Mouse (Mus musculus) embryo, embryonic 10.5 days (tissue): ENCODE results near the gene Trit1.
"Not testable (repeated sequence)": the region's sequence is repeated elsewhere in the genome, so short reads cannot be mapped to it uniquely, and the experiment has no call there.

ENCODE experiments used
- DNase-seq: peaks from one replicate; pipeline ENCODE4 v3.0.0-alpha.2; 2015; ENCODE audit warnings: low spot score

The Trit1 gene

DNA sequence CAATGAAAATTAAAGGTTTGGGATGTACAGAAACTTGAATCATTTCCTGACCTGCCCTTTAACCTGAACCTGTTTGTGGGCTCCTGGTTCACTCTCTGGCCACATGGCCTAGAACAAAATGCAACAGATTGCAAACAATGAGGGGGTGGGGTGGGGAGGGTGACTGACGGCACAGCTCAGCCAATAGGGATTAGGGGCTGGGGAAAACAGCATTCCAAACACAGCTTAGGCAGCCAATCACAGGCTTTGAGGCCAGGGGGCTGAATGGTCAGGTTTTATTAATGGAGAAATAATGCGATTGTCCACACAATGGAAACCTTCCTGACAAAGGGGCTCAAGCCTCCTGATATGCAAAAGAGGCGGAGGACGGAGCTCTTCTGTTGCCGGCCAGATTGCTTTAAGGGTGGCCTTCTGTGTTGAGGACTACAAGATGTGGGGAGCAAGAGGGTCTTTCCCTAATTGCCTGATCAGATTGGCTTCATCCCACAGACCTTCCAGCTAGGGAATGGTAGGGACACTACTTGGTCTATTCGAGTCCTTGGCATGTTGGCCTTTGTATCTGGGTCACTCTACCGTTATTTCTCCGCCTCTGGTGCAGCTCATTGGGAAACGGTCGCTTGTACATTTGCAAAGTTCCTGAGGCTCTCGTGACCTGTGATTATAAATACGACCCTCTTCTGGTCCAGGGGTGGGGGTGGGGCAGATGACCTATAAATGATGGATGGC, 17.7 kb upstream of the Trit1 start:
- peak; percentile 94 for DNase-seq

DNA sequence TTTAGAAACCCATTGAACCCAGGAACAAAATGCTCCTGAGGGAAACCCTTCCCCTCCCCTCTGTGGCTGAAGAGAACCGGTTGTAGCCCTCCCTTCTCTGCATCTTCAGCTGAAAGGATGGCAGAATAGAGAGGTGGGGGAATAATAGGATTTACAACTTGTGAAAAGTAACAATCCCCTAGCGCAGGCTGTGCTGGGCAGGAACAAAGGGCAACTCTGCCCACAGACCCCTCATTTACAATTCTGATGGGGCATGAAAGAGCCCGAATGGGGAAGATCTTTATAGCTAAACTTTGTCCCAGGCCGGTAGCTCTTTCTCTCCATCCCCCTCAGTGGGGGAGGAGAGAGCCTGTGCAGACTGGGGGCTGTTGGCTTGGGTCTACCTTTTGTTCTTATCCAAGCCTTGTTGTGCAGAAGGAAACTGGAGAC, 17.1 kb upstream of the Trit1 start:
- DNase-seq: peak; percentile 86

DNA sequence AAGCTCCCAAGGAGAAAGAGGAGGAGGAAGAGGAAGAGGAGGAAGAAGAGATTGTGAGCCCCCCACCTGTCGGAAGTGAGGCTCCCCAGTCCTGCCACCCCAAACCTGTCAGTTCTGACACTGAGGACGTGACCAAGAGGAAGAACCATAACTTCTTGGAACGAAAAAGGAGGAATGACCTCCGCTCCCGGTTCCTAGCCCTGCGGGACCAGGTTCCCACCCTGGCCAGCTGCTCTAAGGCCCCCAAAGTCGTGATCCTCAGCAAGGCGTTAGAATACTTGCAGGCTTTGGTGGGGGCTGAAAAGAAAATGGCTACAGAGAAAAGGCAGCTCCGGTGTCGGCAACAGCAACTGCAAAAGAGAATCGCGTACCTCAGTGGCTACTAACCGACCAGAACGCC, 16.3 kb upstream of the Trit1 start:
- DNase-seq: no peak

DNA sequence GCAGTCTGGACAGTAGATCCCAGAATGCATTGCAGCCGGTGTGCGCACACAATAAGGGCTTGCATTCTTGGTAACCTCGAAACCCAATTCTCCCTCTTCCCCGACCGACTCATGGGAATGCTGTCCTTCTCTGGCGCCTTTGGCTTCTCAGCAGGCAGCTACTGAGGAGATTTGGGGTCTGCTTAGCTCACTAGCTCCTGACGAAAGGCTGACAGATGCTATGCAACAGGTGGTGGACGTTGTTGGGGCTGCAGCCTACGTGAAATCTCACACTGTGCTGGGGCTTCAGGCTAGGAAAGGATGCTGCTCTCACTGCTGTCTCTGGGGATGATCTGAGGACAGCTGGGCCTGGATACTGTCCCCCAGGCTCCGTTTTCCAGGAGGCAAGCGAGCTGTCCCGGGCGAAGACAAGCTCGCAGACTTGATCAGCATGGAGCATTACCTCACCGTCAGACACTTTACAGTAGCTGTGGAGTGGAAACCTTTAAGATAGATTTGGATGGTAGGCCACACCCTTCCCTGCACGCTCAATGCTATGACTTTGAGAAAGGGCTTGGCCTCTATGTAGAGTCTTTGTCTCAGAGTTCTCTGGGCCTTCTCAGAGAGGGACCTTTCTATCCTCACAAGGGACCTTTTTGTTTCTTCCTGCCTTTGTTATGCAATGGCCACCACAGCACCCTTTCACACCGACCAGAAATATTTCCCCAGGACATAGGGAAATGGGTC, 15.6 kb upstream of the Trit1 start:
- no peak for DNase-seq

DNA sequence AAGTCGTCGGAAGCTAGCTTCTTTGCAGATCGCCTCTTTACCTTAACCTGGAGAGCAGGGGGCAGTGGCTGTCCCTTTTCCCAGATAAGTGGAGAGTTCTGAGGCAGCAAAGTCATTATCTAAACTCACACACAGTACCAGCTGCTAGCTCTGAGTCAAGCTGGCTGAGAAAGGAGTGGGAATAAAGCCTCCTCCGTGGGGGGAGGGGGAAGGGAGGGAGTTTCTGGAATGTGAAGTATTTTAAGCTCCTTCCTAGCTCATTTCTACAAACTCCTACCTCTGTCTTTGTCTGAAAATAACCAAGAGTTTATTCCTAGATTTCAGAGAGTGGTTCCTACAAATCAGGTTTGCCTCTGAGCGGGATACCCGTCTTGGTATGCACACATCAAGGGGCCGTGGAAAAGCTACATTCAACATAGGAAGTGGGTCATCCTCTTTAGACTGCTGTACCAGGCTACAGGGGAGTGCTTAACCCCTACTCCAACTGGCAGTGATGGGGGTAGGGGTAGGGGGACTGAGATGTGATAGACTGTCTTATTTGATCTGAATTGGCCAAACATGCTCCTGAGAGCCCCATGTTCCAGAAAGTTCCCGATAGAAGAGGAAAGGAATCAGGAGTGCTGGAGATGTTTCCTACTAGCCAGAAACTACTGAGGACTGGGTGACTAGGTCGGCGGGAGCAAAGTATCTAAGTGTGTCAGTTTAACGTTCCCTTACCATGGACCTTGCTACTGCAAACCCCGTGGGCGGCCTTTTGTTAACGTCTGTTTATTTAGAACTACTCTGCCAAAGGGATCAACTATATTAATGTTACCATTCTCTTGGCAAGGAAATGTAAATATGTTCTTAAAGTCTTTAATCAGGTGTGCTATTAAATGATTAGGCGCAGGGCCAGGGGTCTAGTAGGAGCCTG, 11.1 kb upstream of the Trit1 start:
- peak; percentile 58 for DNase-seq

DNA sequence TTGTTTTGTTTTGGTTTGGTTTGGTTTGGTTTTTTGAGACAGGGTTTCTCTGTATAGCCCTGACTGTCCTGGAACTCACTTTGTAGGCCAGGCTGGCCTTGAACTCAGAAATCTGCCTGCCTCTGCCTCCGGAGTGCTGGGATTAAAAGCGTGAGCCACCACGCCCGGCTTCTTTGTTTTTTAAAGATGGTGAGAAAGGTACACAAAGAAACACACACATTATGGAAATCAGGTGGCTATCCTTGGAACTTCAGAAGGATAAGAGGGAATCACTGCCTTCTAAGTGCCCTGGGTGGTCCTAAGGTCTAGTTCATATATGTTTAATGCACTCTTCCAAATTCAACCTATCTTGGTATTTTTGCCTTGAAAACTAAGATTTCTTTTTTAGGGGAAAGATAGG, 3.9 kb upstream of the Trit1 start:
- not testable (repeated sequence) for DNase-seq

DNA sequence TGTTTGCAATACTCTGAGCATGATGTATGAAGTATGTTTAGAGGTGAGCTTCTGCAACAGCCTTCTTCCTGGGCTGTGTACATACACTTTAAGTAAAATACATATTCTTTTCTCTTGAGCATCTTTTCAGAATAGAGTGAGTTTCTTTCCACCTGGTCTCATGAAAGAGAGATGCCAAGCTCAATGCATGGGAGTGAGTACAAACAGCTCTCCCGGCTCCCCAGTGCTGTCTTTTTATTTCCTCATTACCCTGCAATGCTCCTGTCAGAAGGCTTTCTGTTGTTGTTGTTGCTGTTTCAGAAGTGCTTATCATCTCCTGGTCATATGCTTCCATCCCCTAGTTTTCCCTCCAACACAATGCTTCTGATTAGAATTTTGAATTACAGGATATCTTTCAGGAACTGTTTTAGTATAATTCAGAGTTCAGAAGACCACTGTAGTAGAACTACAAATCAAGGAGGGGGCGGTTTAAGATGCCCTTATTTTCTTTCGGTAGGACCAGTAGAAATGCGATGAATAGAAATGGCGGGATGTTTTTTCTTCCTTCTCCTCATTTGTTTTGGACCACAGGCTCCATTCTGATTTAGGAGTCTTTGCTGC, 3.0 kb upstream of the Trit1 start:
- DNase-seq: no peak

DNA sequence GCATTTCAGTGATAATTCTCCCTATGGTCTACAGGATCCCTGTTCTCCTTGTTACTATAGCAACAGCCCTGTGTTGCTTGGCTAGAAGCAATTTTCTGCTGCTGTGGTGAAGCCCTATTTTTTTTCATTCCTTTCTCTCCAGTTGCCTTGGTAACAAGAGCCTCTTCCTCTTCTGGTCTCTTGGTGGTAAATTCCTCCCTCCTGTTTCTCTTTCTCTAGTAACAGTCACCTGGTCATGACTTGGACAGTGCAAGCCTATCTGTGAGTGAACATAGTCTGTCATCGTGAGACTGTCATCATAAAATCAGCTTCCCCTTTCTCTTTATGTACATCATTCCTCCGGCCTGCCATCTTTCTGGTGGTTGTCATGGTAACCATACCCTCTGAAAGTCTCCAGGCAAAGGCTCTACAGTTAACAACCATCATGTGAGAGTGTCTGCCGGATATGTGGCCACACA, 2.4 kb upstream of the Trit1 start:
- DNase-seq: peak; percentile 87

DNA sequence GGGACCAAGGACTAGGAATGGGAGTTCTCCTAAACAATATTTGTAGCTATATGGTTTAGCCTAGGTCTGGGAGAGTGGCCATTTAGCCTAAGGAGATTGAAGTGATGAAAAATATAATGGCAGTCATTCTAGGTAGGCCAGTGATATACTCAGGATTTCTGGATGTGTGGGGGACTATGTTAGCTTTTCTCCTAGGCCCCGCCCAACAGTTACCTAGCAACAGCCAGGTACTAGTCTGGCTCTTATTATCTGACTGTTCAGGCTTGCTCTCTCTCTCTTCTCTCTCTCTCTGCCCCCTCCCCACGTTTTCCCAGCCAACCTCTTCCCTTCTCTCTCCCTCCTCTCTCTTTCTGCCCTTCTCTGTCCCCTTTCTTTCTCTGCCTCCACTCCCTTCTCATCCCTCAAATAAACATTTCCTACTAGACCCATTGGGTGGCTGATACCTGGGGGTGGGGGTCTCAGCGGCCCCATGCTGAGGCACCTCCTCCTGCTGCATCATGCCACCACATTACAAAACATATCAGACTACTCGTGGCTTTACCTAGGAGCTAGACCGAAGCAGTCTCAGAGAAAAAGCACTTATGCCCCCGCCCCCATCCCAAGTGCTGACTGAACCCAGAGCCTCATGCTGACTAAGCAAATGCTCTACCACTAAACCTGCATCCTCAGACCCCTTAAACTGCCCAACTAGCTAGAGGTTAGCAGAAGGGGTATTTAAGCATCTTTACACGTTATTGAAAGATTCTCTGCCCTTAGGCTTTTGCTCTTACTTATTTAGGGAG, 1.7 kb upstream of the Trit1 start:
- peak; percentile 45 for DNase-seq

DNA sequence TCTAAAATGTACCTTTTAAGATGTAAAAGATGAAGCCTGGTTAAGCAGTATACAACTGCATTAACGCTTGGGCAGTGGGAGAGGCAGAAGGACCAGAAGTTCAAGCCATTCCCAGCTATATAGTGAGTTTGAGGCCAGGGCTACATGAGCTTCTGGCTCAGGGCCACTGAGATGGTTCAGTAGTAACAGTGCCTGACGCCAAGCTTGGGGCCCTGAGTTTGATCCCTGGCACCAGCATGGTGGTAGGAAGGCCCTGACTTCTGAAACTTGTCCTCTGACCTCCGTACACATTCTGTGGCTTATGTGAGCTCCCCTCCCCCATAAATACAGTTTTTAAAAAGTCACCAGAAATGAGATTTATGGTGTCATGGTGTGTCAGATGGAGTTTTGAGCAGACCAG, 5.2 kb downstream of the Trit1 start:
- no peak for DNase-seq

DNA sequence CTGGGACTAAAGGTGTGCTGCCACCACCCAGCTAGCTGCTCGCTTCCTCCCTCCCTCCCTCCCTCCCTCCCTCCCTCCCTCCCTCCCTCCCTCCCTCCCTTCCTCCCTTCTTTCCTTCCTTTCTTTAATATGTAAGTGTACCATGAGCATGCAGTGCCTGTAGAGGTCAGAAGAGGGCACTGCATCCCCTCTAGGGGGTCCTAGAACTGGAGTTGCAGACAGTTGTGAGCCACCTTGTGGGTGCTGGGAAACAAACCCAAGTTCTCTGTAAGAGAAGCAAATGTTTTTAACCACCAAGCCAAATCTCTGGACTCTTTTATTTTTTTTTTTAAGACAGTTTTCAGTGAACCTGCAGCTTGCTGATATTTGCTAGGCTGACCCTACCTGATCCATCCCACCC, 6.5 kb downstream of the Trit1 start:
- DNase-seq: no peak

DNA sequence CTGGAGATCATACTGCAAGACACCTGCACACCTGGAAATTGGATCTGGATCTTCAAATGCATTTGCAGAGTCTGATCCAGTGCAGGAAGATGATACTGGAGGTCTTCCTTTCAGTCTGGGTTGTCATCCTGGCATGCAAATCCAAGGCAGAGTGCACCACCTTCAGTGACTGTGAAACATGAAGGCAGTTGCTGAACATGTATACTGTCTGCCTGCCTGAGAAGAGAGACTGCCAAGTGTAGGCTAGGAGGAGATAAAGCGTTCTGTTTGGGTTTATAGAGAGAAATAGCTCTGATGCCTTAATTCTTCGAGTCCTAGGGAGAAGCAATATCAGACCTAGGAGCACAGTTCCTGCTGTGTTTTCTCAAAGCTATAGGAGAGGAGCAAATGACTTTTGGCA, 9.0 kb downstream of the Trit1 start:
- DNase-seq: no peak

DNA sequence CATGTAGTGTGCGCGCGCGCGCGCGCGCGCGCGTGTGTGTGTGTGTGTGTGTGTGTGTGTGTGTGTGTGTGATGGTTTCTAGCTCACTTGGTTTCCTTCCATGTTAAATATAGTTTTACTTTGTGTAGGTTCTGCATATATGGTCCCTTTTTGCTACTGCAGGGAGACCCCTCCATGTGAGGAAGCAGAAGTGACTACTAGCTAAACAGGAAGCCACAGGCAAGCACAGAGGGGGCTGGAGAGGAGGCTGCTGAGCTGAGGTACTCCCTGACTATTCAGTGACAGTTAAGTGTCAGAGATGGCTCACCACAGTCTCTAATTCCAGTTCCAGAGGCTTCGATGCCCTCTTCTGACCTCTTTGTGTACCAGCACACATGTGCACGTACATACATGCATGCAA, 9.8 kb downstream of the Trit1 start:
- DNase-seq: no peak

DNA sequence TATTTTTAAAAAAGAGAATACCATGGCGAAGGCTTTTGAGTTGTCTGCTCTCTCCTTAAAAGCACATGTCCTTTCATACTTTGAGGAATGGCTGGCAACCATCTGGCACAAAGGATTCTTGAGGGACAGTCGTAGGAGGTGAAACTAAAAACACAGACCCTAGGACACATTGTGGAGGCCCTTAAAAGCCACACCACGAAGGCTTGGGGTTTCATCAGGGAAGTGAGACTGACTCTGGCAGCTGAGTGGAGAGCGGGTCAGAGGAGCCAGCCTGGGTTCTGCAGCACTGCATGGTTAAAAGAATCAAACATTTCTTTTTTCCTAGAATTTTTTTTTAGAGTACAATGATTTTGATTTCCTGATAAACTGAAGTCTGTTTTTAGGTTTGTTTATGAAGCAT, 10.2 kb downstream of the Trit1 start:
- DNase-seq: no peak

DNA sequence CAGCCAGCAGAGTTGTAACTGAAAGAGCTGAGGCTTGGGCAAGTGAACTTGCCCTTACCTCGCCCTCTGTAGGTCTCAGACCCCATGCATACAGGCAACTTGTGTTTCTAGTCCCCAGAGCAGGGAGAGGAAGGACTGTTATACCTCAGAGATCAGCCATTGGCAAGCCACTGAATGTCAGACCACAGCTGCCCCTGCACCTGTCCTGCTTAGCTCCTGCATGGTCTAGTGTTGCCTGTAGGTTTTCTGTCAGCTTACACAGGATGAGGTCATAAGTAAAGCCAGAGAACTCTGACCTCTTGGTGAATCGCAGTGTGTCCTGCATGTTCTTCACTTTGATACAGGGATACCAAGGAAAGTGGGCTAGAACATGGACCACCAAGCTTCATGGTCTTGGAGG, 18.4 kb downstream of the Trit1 start:
- no peak for DNase-seq

DNA sequence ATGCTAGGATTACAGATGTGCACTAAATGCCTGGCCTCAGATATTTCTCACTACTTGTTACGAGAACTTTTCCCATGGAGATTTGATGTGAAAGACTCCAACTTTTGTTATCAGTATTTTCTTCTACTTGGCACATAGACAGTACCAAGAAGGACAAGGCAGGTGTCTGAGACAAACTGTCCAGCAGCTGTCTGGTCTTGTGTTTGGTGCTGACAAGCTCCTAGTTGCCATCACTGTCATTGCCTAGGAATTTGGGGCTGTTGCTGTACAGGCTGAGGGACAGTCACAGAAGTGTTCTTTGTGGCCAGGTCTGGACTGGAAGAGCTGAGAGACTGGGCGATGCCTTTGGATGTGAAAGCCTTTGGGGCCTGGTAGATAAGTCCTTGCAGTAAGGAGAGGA, 19.2 kb downstream of the Trit1 start:
- DNase-seq: no peak

DNA sequence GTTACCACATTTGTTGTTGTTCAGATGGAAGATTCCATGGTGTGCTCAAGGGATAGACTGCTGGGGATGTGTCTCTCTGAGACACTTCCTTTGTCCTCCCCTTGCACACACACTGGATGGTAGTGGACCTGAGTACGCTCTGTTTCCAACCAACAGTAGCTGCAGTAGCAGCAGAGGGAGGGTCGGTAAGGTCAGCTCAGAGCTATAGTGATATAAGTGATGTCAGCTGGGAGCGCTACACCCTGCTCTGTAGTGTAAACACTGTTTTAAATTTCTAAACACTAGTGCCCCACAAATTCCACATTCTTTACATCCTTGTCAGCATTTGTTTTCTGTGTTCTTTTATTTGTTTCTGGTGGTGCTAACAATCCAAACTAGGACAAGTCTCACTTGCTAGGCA, 20.3 kb downstream of the Trit1 start:
- no peak for DNase-seq

DNA sequence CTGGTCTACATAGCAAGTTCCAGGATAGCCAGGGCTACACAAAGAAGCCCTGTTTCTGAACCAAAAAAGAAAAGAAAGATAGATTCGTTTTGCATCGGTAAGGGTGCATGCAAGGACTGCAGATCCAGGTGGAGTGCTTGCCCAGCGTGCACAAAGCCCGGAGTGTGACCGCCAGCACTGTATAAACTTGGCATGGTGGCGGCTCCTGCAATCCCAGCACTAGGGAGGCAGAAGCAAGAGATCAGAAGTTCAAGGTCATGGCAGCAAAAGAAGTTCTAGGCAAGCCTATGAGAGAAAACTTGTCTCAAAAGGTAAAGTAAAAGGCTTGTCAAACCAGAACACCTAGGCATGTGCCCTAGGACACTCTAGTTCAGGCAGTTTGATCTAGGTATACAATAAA, 24.7 kb downstream of the Trit1 start:
- no peak for DNase-seq

DNA sequence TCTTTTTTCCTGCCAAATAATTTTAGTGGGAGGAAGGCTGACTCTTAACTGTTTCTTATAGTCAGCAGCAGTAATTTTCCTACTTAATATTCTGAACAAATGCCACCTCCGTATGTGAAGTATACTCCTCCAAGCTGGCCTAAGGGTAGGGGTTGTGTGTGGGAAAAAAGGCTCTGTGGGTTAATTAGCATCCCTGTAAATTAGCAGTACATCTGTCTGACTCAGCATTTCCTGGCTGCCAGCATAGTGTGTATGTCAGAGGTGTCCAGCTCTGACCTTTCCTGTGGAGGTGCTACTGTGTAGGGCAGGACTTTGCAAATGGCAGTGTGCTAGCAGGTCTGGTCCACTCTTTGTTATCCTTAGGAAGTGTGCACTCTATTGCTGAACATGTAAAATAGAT, 27.5 kb downstream of the Trit1 start:
- no peak for DNase-seq

DNA sequence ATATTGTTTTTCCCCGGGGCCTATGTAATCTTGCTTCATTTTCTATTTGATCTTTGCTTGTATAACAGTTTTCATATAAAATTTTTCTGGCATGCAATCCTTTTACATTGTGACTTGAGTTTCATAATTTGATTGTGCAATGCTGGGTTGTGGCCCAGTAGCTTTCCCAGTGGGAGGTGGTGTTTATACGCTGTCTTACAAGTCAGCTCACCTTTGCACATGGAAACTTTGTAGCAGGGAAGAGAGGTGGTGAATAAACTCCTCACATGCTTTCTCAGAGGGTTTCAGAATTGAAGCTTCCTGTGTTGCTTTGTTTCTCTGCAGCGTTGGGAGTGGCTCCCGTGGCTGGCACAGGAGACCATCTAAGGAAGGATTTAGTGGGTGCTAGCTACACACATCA, 28.4 kb downstream of the Trit1 start:
- DNase-seq: no peak

DNA sequence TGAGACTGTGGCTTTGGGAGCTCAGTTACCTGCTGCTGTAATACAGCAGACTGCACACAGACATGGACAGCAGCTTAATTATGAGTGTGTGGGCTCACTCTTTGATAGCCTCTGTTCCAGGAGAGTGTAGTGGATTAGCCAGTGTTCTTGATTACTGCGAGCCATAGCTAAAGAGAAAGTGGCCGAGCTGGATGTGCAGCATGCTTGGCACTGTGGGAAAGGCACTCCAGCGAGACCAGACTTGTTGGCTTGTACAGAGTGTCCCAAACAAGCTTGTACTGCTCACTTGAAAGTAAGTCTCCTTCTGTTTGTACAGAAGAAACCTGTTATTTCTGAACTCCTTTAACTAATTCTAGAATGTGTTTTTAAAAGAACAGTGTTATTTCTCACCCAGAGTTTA, 29.9 kb downstream of the Trit1 start:
- DNase-seq: peak; percentile 27
